Mouse (Mus musculus) left cerebral cortex, postnatal 25 days (tissue): ENCODE data around the gene Patl1. TPM values are rescaled to one million over a fixed set of nuclear protein-coding genes. Genes with fewer than 3 reads are reported as not detected.
"Not testable (repeated sequence)": the region's sequence is repeated elsewhere in the genome, so short reads cannot be mapped to it uniquely, and the experiment has no call there.

Experiments
- DNase-seq, 2 experiments: peaks; one replicate each; pipeline ENCODE4 v3.0.0; 2022; ENCODE audit warnings: low spot score in 2 of 2, mixed read lengths in 1 of 2
- intact Hi-C: fragments of 180-260 bp; cut with DNase I; formaldehyde crosslinking; loops from one replicate; pipeline ENCODE4 v1.15.1; 2025
- microRNA-seq, 2 experiments: library from miRNA; unstranded; fragments of <30 nt; microRNA quantifications; one replicate each; pipeline ENCODE4 v1.2.0; 2022
- total RNA-seq, 2 experiments: library from RNA; stranded (reverse); gene quantifications; 2 replicates each; pipeline ENCODE4 v1.2.3; 2021

Patl1 gene
- total RNA-seq, 2 experiments from 2014 or later = 18.7 to 21.0 TPM

DNA sequence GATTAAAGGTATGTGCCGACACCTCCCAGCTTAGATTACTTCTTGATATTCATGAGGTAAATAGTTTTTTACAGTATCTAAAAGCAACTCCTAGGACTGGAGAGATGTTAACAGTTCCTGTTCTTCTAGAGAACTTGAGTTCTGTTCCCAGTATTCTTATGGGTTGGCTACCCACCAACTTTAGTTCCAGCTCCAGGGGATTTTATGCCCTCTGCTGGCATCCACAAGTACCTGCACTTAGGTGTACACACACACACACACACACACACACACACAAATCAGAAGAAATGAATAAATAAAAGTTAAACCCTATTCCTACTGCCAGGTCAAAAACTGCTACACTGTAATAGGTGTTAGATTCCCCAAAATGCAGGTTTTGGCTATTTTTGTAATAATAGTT lies 52.1 kb downstream of the Patl1 start:
- intact Hi-C loops = loop anchor here (2.0 kb wide), 1 partner anchor 51 kb away; the partner anchor contains the start of gene Patl1
- no peak for DNase-seq

- intact Hi-C loops = loop anchor here (2.0 to 5.0 kb wide), 2 partner anchors 42 to 52 kb away; partner anchors contain the start of gene Patl1
- DNase-seq = peak; percentile 100
Measured at GRCm38 (mm10) chr19:11965023-11965942, 53.1 kb downstream of the Patl1 start, which contains the start of gene Osbp. TSS of gene Osbp (plus strand) at chr19:11965941.

- intact Hi-C loops = loop anchor here (5.0 kb wide), 1 partner anchor 41 kb away; no protein-coding TSS in a partner anchor
- DNase-seq = peak; percentile 50 to 54
Measured at GRCm38 (mm10) chr19:11966201-11966636, 54.0 kb downstream of the Patl1 start.

DNA sequence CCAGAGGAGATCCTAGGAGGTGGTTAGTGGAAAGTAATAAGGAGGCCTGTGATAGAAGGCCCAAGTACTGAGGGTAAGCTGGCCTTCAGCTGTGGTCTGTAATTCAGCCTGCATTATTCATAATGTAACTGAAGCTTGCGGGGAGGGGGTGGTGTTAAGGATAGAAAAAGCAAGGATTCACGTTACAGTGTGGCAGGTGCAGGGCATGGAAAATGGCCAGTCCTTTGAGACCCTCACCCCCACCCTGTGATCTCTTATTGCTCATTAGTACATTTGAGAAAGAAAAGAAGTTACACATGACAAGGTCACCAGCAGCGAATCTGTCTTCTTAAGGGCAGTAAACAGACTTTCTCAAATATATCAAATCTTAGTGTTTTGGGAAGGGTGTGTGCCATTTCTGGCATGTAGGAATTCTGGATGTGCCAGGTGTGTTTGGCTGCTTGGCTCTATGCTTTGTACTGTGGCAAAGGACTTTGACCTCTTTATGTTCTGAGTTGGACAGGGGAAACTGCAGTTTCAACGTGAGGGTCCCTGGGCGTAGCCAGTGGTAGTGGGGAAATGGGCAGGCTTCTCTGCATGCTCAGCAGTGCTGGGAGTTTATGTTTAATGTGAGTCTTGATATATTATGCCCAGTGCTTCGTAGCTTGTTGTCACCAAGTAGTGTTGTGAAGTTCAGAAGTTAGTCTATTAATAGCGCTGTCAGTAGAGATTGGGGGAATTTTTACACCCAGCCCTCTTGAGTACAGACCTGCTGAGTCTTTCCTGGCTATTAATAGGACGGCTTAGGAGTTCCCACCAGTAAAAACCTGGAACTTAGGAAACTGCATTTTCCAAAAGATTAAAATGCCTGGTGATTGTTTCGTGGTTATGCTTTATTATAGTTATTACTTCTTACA lies 57.2 kb downstream of the Patl1 start:
- no peak for DNase-seq
- intact Hi-C loops = loop anchor here (5.0 kb wide), 1 partner anchor 38 kb away; no protein-coding TSS in a partner anchor

- intact Hi-C loops = no loop called here
- no peak for DNase-seq
Measured at GRCm38 (mm10) chr19:11973511-11974222, 61.5 kb downstream of the Patl1 start.

- intact Hi-C loops = no loop called here
Measured at GRCm38 (mm10) chr19:11974223-11974540, 62.0 kb downstream of the Patl1 start.

DNA sequence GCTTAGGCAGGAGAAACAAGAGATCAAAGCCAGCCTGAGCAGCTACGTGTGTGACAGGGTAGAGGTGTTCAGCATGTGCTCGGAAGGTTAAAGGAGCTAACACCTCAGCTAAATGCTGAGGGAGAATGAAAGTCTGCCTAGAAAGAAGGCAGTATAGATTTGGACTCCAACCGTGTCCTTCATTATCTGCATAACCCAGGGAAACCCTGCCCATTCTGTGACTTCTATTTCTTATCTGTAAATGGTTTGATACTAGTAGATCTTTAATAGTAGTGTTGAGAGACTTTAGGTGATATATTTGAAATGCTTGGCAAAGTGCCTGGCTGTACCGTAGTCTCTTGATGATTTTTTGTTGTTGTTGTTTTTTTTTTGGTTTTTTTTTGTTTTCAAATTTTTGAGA lies 63.5 kb downstream of the Patl1 start:
- DNase-seq = no peak
- intact Hi-C loops = no loop called here

More at GRCm38 (mm10) chr19:11974223-11974540, 62.0 kb downstream of the Patl1 start:
- DNase-seq = no peak

DNA sequence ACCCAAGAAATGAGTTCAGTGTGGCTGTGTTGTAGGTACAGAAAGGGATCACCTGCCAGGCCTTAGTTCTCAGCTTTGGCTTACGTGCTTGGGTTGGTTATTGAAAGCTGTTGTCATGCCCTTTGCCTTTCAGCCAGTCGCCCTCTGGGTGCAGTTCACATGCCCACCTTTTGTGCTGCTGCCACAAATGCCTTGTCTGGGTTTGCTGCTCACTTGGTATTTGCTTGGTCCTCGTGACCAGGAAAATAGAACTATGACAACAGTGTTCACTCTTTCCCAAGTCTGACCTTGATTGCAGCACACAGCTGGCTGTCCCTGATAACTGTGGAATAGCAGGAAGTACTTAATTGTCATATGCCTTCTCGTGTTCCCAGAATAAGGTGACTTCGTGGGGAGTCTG lies 65.2 kb downstream of the Patl1 start:
- intact Hi-C loops = no loop called here
- no peak for DNase-seq

DNA sequence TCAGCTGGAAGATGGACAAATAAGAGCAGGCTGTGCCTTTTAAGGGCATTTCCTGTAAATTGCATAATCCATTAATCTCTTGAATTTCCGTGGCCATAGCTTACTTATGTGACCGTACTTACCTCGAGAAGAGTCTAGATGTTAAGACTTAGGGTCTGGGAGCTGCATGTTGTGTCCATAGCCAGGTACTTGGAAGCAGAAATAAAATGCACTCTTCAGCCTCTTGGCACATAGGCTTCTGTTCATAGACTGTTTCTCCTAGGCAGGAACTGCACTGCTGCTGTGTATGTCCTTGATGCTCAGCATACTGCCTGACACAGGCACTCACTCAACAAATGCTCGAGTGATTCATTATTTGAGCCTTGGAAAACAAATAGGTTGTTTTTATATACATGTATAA lies 68.3 kb downstream of the Patl1 start:
- intact Hi-C loops = loop anchor here (5.0 kb wide), 1 partner anchor 43 kb away; no protein-coding TSS in a partner anchor
- DNase-seq = no peak

DNA sequence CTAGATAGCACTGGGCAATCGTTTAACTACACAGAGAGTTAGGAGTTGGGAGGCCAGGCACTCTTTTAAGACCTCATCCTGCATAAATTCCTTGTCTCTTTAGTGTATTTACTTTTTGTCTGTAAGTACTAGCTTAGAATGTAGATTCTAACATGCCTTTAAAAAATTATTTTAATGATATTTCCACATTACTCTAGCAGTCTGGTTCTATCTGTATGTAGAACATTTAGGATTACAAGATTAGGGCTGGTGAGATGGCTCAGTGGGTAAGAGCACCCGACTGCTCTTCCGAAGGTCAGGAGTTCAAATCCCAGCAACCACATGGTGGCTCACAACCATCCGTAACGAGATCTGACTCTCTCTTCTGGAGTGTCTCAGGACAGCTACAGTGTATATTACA lies 72.4 kb downstream of the Patl1 start:
- not testable (repeated sequence) for DNase-seq
- intact Hi-C loops = loop anchor here (5.0 kb wide), 1 partner anchor 47 kb away; no protein-coding TSS in a partner anchor

DNA sequence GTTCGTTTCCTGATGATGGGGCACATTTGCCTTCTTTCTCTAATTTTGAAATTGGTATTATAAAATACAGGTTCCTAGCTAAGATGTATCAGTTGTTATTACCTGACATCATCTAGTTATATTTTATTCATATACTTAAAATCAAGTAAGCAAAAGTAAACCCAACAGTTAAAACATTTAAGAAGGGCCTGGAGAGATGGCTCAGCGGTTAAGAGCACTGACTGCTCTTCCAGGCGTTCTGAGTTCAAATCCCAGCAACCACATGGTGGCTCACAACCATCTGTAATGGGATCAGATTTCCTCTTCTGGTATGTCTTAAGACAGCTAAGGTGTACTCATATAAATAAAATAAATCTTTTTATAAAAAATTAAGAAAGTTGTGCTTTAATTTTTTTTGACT lies 75.6 kb downstream of the Patl1 start:
- no peak for DNase-seq
- intact Hi-C loops = no loop called here

DNA sequence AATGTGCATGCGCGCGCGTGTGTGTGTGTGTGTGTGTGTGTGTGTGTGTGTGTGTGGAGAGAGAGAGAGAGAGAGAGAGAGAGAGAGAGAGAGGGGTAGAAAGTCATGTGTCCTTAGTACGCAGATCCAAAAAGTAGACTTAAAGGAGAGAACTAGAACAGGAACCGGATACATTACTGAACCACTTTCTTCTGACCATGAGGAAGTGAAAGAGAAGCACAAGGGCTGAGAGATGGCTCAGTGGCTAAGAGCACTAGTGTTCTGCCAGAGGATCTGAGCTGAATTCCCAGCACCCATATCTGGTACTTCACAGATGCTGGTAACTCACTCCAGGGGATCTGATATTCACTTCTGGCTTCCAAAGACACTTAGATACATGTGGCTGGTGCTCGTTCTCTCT lies 77.1 kb downstream of the Patl1 start:
- intact Hi-C loops = no loop called here
- no peak for DNase-seq

- intact Hi-C loops = loop anchor here (5.0 kb wide), 1 partner anchor 65 kb away; no protein-coding TSS in a partner anchor
- DNase-seq = no peak
Measured at GRCm38 (mm10) chr19:11992034-11992433, 79.8 kb downstream of the Patl1 start.

- DNase-seq = no peak
- intact Hi-C loops = loop anchor here (5.0 kb wide), 1 partner anchor 65 kb away; no protein-coding TSS in a partner anchor
Measured at GRCm38 (mm10) chr19:11992441-11993029, 80.3 kb downstream of the Patl1 start.

Small RNAs within 50 kb of the gene (microRNA-seq; reads per million reads assigned to microRNA genes)
- 4.0 to 6.4 reads per million in 2 experiments for gene Mir6994

Other genes with a start within 250 kb of the Patl1 start
- gene Oosp1, start 221.2 kb upstream of the Patl1 start, total RNA-seq = not detected
- gene Oosp3, start 215.3 kb upstream of the Patl1 start, total RNA-seq = not detected
- gene Gif, start 164.8 kb upstream of the Patl1 start, total RNA-seq = not detected
- 10 to 100 TPM; 38.4 to 39.8 TPM for gene Mrpl16, start 142.0 kb upstream of the Patl1 start, total RNA-seq
- gene Stx3, start 93.0 kb upstream of the Patl1 start, total RNA-seq = 10 to 100 TPM; 20.9 to 21.6 TPM
- gene Olfr1417, start 73.2 kb upstream of the Patl1 start, total RNA-seq = not detected
- not detected for gene Olfr1418, start 51.3 kb upstream of the Patl1 start, total RNA-seq
- not detected for gene Olfr1419, start 37.3 kb upstream of the Patl1 start, total RNA-seq
- not detected for gene Olfr1420, start 25.8 kb upstream of the Patl1 start, total RNA-seq
- 10 to 100 TPM; 55.3 to 58.9 TPM for gene Osbp, start 53.5 kb downstream of the Patl1 start, total RNA-seq
- not detected for gene Olfr1423, start 128.9 kb downstream of the Patl1 start, total RNA-seq
- not detected for gene Olfr1424, start 150.3 kb downstream of the Patl1 start, total RNA-seq
- not detected for gene Olfr1425, start 165.3 kb downstream of the Patl1 start, total RNA-seq
- not detected for gene Olfr1426, start 179.6 kb downstream of the Patl1 start, total RNA-seq
- not detected for gene Olfr1427, start 190.9 kb downstream of the Patl1 start, total RNA-seq
- gene Olfr1428, start 203.5 kb downstream of the Patl1 start, total RNA-seq = not detected
- not detected for gene Olfr76, start 210.8 kb downstream of the Patl1 start, total RNA-seq